Mouse (Mus musculus) heart, embryonic 11.5 days (tissue): ENCODE measurements around the gene Notum. TPM values are rescaled to one million over a fixed set of nuclear protein-coding genes. Genes with fewer than 3 reads are reported as not detected.

Experiments used
- ATAC-seq: fragments of 200-750 bp; cut with Nextera tagmentation; replicated peaks from 2 replicates; pipeline ENCODE4 v1.8.0; 2017; ENCODE audit warnings: moderate library complexity; ENCODE audit not compliant: insufficient number of reproducible peaks, low FRiP score, low TSS enrichment
- H3K27ac ChIP-seq: fragments of 300-500 bp; sonication (generic); 2 replicates; pipeline ENCODE4 v1.5.1; 2014; ENCODE audit warnings: mild to moderate bottlenecking, low read depth, low read length
- H3K27me3 ChIP-seq: fragments of 300-500 bp; sonication (generic); 2 replicates; pipeline ENCODE4 v1.6.1; 2014; ENCODE audit warnings: mild to moderate bottlenecking, low read length, mixed read lengths; ENCODE audit not compliant: control insufficient read depth, insufficient read depth
- H3K36me3 ChIP-seq: fragments of 300-500 bp; sonication (generic); 2 replicates; pipeline ENCODE4 v1.6.1; 2014; ENCODE audit warnings: mild to moderate bottlenecking, low read length, moderate library complexity, mixed read lengths; ENCODE audit not compliant: control insufficient read depth, insufficient read depth
- H3K4me1 ChIP-seq: fragments of 300-500 bp; sonication (generic); 2 replicates; pipeline ENCODE4 v1.6.1; 2014; ENCODE audit warnings: low read length; ENCODE audit not compliant: control insufficient read depth, insufficient read depth
- H3K4me2 ChIP-seq: fragments of 300-500 bp; sonication (generic); 2 replicates; pipeline ENCODE4 v1.6.1; 2014; ENCODE audit warnings: mild to moderate bottlenecking, moderate library complexity
- H3K4me3 ChIP-seq: fragments of 300-500 bp; sonication (generic); 2 replicates; pipeline ENCODE4 v1.5.1; 2014; ENCODE audit warnings: low read depth, low read length
- H3K9ac ChIP-seq: fragments of 300-500 bp; sonication (generic); 2 replicates; pipeline ENCODE4 v1.6.1; 2014; ENCODE audit warnings: mild to moderate bottlenecking, low read depth, low read length, moderate library complexity
- H3K9me3 ChIP-seq: fragments of 300-500 bp; sonication (generic); replicated peaks from 2 replicates; pipeline ENCODE4 v1.6.1; 2016; ENCODE audit warnings: low read length; ENCODE audit not compliant: control insufficient read depth
- WGBS: fragments of 180-500 bp; shearing (Covaris S2); extraction: QIAGEN DNeasy Blood & Tissue Kit; methylation state at CpG from one replicate; pipeline ENCODE4 v1.1.7; 2014; ENCODE audit not compliant: insufficient replicate concordance; 5-methylcytosine and 5-hydroxymethylcytosine counted together
- polyA plus RNA-seq: library from polyadenylated mRNA; unstranded; fragments of >200 nt; fragmentation: Nextera tagmentation; extraction: Ambion mirVana; gene quantifications from 2 replicates; pipeline ENCODE4 v1.2.1, GENCODE M21; 2014

Gene Notum
- polyA plus RNA-seq = 1.4 and 1.5 TPM in 2 replicates

DNA sequence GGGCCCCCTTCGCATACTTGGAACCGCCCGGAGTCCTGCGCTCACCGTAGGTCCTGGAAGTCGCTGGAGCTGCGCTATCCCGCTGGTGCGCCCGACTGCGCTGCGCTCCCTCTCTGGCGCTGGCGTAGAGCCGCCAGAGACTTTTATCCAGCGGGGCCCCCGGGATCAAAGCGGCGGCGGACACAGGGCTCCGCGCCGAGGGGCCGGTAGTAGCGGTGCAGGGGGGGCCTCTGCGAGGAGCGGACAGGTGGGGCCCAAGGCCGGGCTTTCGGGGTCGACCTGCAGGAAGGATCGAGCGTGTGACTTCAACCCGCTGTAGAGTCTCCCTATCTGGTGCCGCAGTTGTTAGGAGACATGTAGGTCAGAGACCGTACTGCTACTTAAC lies at the start of gene Notum:
Notum (minus strand) TSS at position 100 of the 385 bp plus-strand sequence.
- Histone ChIP-seq H3K4me3 (peak within 1 kb of the TSS; percentile 49), H3K9me3 (no peaks in the 10 kb centered on the region), H3K4me2 (peak within 1 kb of the TSS; percentile 81), H3K4me1 (peaks cover 15% of the 10 kb centered on the region), H3K9ac (peak within 1 kb of the TSS; percentile 63), H3K27ac (no peak within 1 kb of the TSS), H3K36me3 (no peaks in the 10 kb centered on the region), H3K27me3 (peaks cover 80% of the 10 kb centered on the region)
- no peak for ATAC-seq
- WGBS = 1% methylated on average over 35 of the region's 35 CpGs

DNA sequence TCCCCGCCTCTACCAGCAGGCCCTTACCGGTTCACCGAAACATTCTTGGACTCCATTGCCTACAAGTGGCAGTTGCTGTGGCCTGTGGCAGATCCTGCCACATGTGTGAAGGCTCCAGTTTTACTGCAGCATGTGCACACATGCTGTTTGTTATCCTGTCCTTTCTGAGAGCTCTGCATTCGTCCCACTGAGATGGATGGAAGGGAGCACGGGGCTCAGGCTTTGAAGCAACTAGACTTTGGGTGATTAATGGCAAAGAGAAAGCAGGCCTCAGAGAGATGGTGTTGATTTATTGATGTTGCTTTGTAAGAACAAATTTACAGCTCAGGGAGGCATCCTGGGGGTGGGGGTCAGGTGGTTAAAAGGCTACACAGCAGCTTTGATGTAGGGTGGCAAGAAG lies 49.7 kb upstream of the Notum start:
- no peak overlapping the region for H3K4me3 ChIP-seq
- H3K9ac ChIP-seq = no peak overlapping the region
- no peaks in the 10 kb centered on the region for H3K9me3 ChIP-seq
- H3K4me2 ChIP-seq = no peak overlapping the region
- peaks cover 7% of the 10 kb centered on the region for H3K36me3 ChIP-seq
- no peak overlapping the region for H3K27ac ChIP-seq
- ATAC-seq = no peak
- WGBS = 75% methylated on average over 5 of the region's 5 CpGs
- H3K4me1 ChIP-seq = peaks cover 34% of the 10 kb centered on the region
- H3K27me3 ChIP-seq = no peaks in the 10 kb centered on the region

DNA sequence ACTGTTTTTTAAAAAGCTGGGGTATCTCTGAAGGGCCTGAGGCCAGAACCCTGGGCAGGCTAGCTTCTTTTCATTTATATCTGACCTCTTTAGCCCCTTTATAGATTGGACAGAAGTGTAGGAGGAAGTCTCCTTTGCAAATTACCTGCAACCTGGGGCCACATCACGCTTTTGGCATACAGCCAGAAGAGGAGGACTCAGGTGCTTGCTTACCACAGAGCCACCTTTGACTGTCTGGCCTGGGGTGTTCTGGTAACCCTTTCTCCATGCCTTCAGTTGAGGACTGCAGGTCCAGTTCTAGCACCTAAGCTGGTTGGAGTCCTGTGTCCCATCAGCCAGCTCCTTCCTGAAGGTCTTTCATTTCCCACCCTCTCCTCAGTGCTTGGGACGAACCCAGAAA lies 48.6 kb upstream of the Notum start:
- Histone ChIP-seq H3K9ac (no peak overlapping the region), H3K27me3 (no peaks in the 10 kb centered on the region), H3K4me1 (peaks cover 40% of the 10 kb centered on the region), H3K4me3 (no peak overlapping the region), H3K9me3 (no peaks in the 10 kb centered on the region), H3K36me3 (peaks cover 6% of the 10 kb centered on the region), H3K4me2 (no peak overlapping the region), H3K27ac (no peak overlapping the region)
- no peak for ATAC-seq
- 67% methylated on average over 2 of the region's 2 CpGs for WGBS

DNA sequence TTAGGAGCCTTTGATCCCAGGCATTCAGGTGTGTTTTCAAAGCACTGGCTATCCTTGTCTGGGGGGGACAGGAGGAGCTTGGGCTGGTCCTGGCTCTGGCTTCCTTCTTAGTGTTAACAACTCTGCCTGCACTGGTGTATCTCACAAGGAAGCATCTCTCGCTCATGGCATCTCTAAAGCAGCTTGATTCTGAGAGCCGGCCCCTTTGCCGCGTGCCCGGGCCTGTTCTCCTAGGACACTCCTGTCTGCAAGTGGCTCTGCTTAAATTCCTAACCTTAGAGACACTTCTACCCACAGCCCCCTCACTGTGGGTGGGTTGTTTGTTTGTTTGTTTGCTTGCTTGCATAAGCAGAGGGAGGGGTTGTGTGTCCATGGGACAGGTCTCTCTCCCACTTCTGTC lies 47.0 kb upstream of the Notum start:
- Histone ChIP-seq H3K4me1 (peaks cover 48% of the 10 kb centered on the region), H3K9ac (no peak overlapping the region), H3K27ac (no peak overlapping the region)

DNA sequence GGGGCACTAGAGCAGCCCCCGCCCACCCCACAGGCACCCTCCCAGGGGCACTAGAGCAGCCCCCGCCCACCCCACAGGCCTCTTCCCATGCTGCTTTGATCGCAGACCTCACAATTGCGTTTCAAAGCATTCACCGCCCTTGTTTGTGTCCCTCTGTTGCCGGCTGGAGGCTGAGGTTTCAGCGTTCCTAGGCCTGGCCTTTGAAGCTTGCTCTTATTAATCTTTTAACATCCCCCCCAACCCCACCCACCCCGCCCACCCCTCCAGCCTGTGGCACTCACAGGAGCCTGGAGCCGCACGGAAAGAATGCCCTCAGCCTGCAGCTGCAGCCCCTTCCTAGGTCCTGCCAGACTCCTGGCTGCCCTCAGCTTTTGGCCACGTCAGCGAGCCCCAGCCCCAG lies 46.2 kb upstream of the Notum start:
- Histone ChIP-seq H3K4me3 (no peak overlapping the region), H3K9ac (0 out of 2 replicates have a peak overlapping the region, but pooled peaks have one; percentile 4), H3K4me1 (peaks cover 45% of the 10 kb centered on the region), H3K27ac (peak overlapping the region; percentile 57), H3K4me2 (peak overlapping the region; percentile 22; the same call in 1 of the 2 replicates), H3K27me3 (no peaks in the 10 kb centered on the region), H3K36me3 (peaks cover 6% of the 10 kb centered on the region), H3K9me3 (no peaks in the 10 kb centered on the region)
- WGBS = 10% methylated on average over 12 of the region's 12 CpGs
- no peak for ATAC-seq

More for the DNA sequence above, 47.0 kb upstream of the Notum start:
- Histone ChIP-seq H3K4me2 (no peak overlapping the region), H3K36me3 (peaks cover 6% of the 10 kb centered on the region), H3K27me3 (no peaks in the 10 kb centered on the region), H3K4me3 (no peak overlapping the region), H3K9me3 (no peaks in the 10 kb centered on the region)
- no peak for ATAC-seq
- WGBS = 24% methylated on average over 5 of the region's 5 CpGs

DNA sequence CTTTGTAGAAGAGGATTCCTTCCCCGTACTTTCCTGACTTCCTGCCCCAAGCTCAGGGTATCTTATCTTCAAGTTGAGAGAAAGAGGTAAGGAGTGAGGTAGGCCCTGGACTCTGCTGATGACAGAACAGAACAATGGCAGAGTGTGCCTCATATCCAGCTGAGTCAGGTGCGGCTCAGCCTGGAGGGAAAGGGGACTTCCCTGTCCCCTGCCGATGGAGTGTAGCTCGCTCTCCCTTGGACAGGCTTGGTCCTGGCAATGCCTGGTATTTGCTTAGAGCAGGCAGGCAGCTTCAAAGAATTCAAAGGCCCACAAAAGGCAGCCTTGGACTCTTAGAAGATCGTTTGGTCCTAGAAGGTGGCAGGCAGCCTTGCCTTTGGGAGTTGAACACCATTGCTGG lies 45.1 kb upstream of the Notum start:
- 50% methylated on average over 5 of the region's 5 CpGs for WGBS
- Histone ChIP-seq H3K4me2 (no peak overlapping the region), H3K36me3 (peaks cover 6% of the 10 kb centered on the region), H3K4me1 (peaks cover 45% of the 10 kb centered on the region), H3K9ac (no peak overlapping the region), H3K4me3 (no peak overlapping the region), H3K9me3 (no peaks in the 10 kb centered on the region), H3K27ac (no peak overlapping the region), H3K27me3 (no peaks in the 10 kb centered on the region)
- no peak for ATAC-seq

DNA sequence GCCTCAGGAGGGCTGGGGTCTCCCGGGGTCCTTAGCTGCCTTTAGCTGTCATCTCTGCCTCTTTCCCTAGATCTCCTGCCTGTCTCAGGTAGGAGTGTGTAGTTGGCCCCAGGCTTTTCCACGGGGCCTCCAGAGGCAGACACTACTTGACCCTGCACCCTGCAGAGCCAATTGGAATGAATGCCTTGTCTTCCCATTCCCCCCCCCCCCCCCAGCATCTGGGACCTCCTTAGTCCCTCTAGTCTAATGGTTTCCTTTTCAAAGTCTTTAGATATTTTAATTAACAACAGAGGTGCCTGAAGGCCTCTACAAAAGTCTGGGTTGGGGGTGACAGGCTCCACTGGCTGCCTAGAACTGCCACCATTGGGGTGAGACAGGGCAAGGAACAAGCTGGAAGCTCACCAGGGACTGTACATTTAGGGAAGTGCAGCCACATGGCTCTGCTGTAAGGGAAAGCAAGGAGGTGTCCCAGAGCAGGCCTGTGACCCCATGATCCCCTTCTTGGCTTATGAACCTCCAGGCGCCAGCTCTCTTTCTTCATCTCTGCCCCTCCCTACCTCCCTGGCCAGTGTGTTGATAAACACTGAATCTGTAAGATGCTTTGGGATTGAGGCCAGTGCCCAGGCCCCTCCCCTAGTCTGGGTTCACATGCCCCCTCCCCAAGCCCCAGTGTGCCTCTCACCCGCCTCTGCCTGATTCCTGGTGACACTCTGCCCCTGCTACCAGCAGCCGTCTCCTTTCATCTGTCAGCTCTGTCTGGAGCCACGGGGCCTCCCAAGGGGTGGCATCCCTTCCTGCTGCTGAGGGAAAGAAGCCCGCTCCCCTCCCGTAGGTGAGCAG lies 43.7 kb upstream of the Notum start:
- peak overlapping the region; percentile 75 for H3K27ac ChIP-seq
- H3K4me3 ChIP-seq = no peak overlapping the region
- H3K4me1 ChIP-seq = peaks cover 45% of the 10 kb centered on the region
- H3K9me3 ChIP-seq = no peaks in the 10 kb centered on the region
- H3K4me2 ChIP-seq = peak overlapping the region; percentile 49; the same call in 1 of the 2 replicates
- H3K27me3 ChIP-seq = no peaks in the 10 kb centered on the region
- WGBS = 24% methylated on average over 8 of the region's 8 CpGs
- peaks cover 6% of the 10 kb centered on the region for H3K36me3 ChIP-seq
- peak overlapping the region; percentile 59 for H3K9ac ChIP-seq
- 0 out of 2 replicates have a peak, but pooled peaks have one; percentile 28 for ATAC-seq

DNA sequence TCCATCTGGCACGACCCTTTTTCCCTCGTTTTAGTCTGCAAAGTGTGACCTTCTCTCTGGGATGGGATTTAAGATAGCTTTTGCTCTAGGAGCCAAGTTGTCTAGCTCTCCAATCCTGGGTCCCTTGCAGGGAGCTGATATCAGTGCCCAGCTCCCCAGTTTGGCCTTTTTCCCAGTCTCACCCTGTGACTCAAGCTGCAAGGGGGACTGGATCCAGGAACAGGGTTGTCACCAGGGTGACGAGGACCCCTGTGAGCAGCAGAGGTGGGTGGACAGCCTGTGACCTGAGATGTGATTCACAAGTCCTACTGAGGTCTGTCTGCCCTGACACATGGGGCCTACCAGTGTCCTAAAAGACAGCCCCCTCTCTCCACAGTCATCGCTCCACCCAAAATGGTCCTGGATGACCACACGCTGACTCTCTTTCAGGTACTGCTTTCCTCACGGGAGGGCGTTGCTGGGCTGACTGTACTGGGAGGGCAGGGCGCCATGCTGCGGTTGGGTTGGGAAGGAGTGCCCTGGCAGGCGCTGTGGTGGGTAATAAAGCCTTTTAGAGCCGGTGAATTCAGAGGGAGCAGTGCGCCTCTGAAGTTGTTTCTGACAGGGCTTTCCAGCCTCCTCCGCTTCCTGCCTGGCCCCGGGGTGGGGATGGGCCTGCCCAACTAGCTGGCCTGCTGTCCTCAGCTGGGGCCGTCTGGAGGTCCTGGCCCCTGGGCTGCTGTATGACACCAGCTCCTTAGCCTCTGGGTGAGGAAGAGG lies 42.9 kb upstream of the Notum start:
- ATAC-seq = no peak
- Histone ChIP-seq H3K27ac (peak overlapping the region; percentile 75), H3K4me3 (no peak overlapping the region), H3K4me2 (peak overlapping the region; percentile 49; the same call in 1 of the 2 replicates), H3K36me3 (no peaks in the 10 kb centered on the region; the same call in 1 of the 2 replicates), H3K9me3 (no peaks in the 10 kb centered on the region), H3K4me1 (peaks cover 45% of the 10 kb centered on the region), H3K27me3 (no peaks in the 10 kb centered on the region), H3K9ac (peak overlapping the region; percentile 59)
- WGBS = 41% methylated on average over 15 of the region's 15 CpGs
